Mouse (Mus musculus): Measurements from ENCODE around the gene Gm4881. TPM values are rescaled to one million over a fixed set of nuclear protein-coding genes. Genes with fewer than 3 reads are reported as not detected.
A peak's percentile ranks its signal among the peaks of the same experiment; 100 is the strongest.
"Not testable (repeated sequence)": the region's sequence is repeated elsewhere in the genome, so short reads cannot be mapped to it uniquely, and the experiment has no call there.

The Gm4881 gene
- polyA plus RNA-seq, 1 experiment from 2014 or later = 2.2 TPM

DNA sequence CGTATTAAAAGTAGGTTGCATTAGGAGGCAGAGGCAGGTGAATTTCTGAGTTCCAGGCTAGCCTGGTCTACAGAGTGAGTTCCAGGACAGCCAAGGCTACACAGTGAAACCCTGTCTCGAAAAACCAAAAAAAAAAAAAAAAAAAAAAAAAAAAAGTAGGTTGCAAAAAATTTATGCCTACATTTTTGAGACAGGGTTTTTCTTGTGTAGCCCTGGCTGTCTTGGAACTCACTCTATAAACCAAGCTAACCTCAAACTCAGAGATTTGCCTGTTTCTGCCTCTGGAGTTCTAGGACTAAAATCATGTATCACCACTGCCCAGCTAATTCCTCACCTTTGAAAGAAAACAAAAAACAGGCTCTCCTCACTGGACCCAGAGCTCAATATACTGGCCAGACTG is 48.5 kb downstream of the Gm4881 start:
- 97% methylated on average over 2 of the region's 2 CpGs for WGBS
- not testable (repeated sequence) for H3K4me3 ChIP-seq (ENCODE audit: low read depth, low read length); H3K36me3 ChIP-seq (ENCODE audit: control insufficient read depth, insufficient read depth, low read length); H3K4me2 ChIP-seq; ATAC-seq (ENCODE audit: low FRiP score); DNase-seq (ENCODE audit: low spot score, missing footprints); H3K9ac ChIP-seq (ENCODE audit: low read length); H3K27ac ChIP-seq (ENCODE audit: low read depth, low read length); H3K4me1 ChIP-seq (ENCODE audit: control insufficient read depth, insufficient read depth, low read length); H3K27me3 ChIP-seq (ENCODE audit: control insufficient read depth, insufficient read depth, low read length); H3K9me3 ChIP-seq (ENCODE audit: control insufficient read depth, low read length)

DNA sequence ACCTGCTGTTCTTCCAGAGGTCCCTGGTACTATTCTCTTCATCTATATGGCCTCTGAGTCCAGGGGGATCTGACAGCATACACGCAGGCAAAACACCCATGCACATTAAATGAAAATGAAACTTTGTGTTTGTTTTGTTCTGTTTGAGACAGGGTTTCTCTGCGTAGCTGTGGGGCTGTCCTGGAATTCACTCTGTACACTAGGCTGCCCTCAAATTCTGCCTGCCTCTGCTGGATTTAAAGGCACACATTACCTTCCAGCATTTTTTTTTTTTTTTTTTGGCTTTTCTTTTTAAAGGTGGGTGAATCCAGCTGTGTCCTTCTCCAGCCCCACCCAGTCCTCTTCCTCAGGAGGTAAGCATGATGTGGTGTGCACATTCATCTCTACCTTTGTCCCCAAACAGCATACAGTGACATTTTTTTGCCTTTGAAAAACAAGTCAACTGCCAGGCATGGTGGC is 52.1 kb downstream of the Gm4881 start:
- no peak overlapping the region for H3K4me3 ChIP-seq (ENCODE audit: low read depth, low read length)
- peaks cover 3% of the 10 kb centered on the region for H3K4me1 ChIP-seq (ENCODE audit: control insufficient read depth, insufficient read depth, low read length)
- 67% methylated on average over 2 of the region's 2 CpGs for WGBS
- no peak overlapping the region for H3K4me2 ChIP-seq
- ATAC-seq (ENCODE audit: low FRiP score) (no peak), DNase-seq (ENCODE audit: low spot score, missing footprints) (no peak)
- H3K9me3 ChIP-seq (ENCODE audit: control insufficient read depth, low read length) = no peaks in the 10 kb centered on the region
- no peaks in the 10 kb centered on the region for H3K27me3 ChIP-seq (ENCODE audit: control insufficient read depth, insufficient read depth, low read length)
- H3K27ac ChIP-seq (ENCODE audit: low read depth, low read length) = no peak overlapping the region
- no peak overlapping the region for H3K9ac ChIP-seq (ENCODE audit: low read length)
- peaks cover 19% of the 10 kb centered on the region for H3K36me3 ChIP-seq (ENCODE audit: control insufficient read depth, insufficient read depth, low read length)

DNA sequence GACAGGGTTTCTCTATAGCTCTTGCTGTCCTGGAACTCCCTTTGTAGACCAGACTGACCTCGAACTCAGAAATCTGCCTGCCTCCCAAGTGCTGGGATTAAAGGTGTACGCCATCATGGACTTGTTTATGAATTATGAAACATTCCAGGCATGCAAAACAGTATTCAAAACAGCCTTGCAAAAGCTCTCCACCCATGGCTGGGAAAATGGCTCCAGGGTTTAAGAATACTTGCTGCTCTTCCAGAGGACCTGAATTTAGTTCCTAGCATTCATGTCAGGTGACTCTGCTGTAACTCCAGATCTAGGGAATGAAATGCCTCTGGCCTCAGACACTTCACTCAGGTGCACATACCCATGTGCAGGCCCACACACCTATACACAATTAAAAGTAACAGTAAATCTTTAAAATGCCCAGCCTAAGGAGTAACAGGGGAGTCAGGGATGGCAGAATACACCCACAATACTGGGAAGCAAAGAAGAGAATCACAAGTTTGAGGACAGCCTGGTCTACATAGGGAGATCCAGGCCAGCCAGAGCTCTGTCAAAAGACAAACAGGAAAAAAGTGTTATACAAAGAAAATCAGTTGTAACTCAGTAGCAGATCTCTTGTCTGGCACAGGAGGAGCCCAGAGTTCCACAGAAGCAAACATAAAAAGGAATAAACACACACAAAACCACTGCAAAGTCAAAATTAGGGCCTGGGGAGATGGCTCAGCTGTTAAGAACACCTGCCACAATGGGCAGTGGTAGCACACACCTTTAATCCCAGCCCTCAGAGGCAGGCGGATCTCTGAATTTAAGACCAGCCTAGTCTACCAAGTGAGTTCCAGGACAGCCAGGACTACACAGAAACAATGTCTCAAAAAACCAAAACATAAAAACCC is 52.8 kb downstream of the Gm4881 start:
- H3K27me3 ChIP-seq (ENCODE audit: control insufficient read depth, insufficient read depth, low read length) = no peaks in the 10 kb centered on the region
- peaks cover 7% of the 10 kb centered on the region for H3K4me1 ChIP-seq (ENCODE audit: control insufficient read depth, insufficient read depth, low read length)
- H3K36me3 ChIP-seq (ENCODE audit: control insufficient read depth, insufficient read depth, low read length) = peaks cover 21% of the 10 kb centered on the region
- DNase-seq (ENCODE audit: low spot score, missing footprints) (peak; percentile 88), ATAC-seq (ENCODE audit: low FRiP score) (no peak)
- no peak overlapping the region for H3K4me3 ChIP-seq (ENCODE audit: low read depth, low read length)
- 78% methylated on average over 3 of the region's 3 CpGs for WGBS
- no peak overlapping the region for H3K27ac ChIP-seq (ENCODE audit: low read depth, low read length)
- H3K9ac ChIP-seq (ENCODE audit: low read length) = peak overlapping the region; percentile 12; the same call in 1 of the 2 replicates
- no peak overlapping the region for H3K4me2 ChIP-seq
- no peaks in the 10 kb centered on the region for H3K9me3 ChIP-seq (ENCODE audit: control insufficient read depth, low read length)

DNA sequence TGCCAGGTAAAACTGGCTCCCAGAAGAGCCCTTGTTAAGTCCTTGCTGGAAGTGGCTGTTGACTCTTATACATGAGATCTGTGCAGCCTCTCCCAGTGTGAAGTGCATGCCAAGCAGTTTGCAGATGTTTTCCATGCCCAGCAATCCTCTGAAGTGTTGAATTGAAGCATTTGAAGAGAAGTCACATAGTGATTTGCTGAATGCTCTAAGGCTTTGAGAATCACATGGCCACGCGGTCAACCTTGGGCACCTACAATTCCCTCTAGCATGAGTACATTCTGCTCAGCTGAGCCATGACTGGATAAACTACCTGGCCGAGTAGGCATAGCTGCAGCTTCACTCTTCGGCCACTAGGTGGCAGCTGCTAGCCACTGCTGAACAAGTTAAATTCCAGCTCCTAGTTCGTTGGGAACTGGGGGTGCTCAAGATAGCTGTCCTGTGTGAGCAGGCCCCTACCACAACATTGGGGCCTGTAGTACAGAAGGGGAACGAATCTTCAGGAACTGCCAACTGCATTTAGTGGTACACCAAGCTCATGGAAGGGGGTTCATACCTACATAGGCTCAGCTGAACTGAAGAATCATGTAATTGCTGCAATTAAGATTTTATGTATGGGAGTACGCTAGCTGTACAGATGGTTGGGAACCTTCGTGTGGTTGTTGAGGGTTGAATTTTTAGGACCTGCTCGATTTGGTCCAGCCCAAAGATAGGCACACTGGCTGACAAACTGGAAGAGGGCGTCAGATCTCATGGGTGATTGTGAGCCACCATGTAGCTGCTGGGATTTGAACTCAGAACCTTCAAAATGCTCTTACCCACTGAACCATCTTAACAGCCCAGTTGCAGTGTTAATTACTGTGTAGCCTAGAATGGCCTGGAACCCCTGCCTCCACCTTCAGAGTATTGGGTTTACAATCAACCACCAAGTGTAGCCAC is 53.7 kb downstream of the Gm4881 start:
- peaks cover 16% of the 10 kb centered on the region for H3K4me1 ChIP-seq (ENCODE audit: control insufficient read depth, insufficient read depth, low read length)
- no peak overlapping the region for H3K4me2 ChIP-seq
- peaks cover 23% of the 10 kb centered on the region for H3K36me3 ChIP-seq (ENCODE audit: control insufficient read depth, insufficient read depth, low read length)
- 32% methylated on average over 10 of the region's 10 CpGs for WGBS
- H3K9ac ChIP-seq (ENCODE audit: low read length) = no peak overlapping the region
- H3K27ac ChIP-seq (ENCODE audit: low read depth, low read length) = no peak overlapping the region; the same call in 1 of the 2 replicates
- no peak overlapping the region for H3K4me3 ChIP-seq (ENCODE audit: low read depth, low read length)
- no peaks in the 10 kb centered on the region for H3K27me3 ChIP-seq (ENCODE audit: control insufficient read depth, insufficient read depth, low read length)
- DNase-seq (ENCODE audit: low spot score, missing footprints) = peak; percentile 97
- H3K9me3 ChIP-seq (ENCODE audit: control insufficient read depth, low read length) = no peaks in the 10 kb centered on the region
- ATAC-seq (ENCODE audit: low FRiP score) = peak; percentile 60

GRCm38 (mm10) chr7:24889431-24890220 is 54.7 kb downstream of the Gm4881 start:
- Histone ChIP-seq H3K9me3 (ENCODE audit: control insufficient read depth, low read length) (no peaks in the 10 kb centered on the region), H3K27me3 (ENCODE audit: control insufficient read depth, insufficient read depth, low read length) (no peaks in the 10 kb centered on the region), H3K4me3 (ENCODE audit: low read depth, low read length) (no peak overlapping the region), H3K27ac (ENCODE audit: low read depth, low read length) (no peak overlapping the region; the same call in 1 of the 2 replicates), H3K4me1 (ENCODE audit: control insufficient read depth, insufficient read depth, low read length) (peaks cover 21% of the 10 kb centered on the region), H3K4me2 (no peak overlapping the region), H3K36me3 (ENCODE audit: control insufficient read depth, insufficient read depth, low read length) (peaks cover 23% of the 10 kb centered on the region), H3K9ac (ENCODE audit: low read length) (no peak overlapping the region)
- peak; percentile 82 for DNase-seq (ENCODE audit: low spot score, missing footprints)
- peak; percentile 17; the same call in 1 of the 2 replicates for ATAC-seq (ENCODE audit: low FRiP score)
- 85% methylated on average over 6 of the region's 6 CpGs for WGBS

- DNase-seq (ENCODE audit: low spot score, missing footprints) (peak; percentile 81), ATAC-seq (ENCODE audit: low FRiP score) (no peak)
- Histone ChIP-seq H3K4me3 (ENCODE audit: low read depth, low read length) (no peak overlapping the region), H3K4me2 (no peak overlapping the region; the same call in 1 of the 2 replicates), H3K27me3 (ENCODE audit: control insufficient read depth, insufficient read depth, low read length) (no peaks in the 10 kb centered on the region), H3K9me3 (ENCODE audit: control insufficient read depth, low read length) (no peaks in the 10 kb centered on the region), H3K36me3 (ENCODE audit: control insufficient read depth, insufficient read depth, low read length) (peaks cover 23% of the 10 kb centered on the region), H3K27ac (ENCODE audit: low read depth, low read length) (no peak overlapping the region), H3K9ac (ENCODE audit: low read length) (peak overlapping the region; percentile 10; the same call in 1 of the 2 replicates), H3K4me1 (ENCODE audit: control insufficient read depth, insufficient read depth, low read length) (peaks cover 21% of the 10 kb centered on the region)
- 78% methylated on average over 4 of the region's 4 CpGs for WGBS
Observed at GRCm38 (mm10) chr7:24887096-24887495, 57.2 kb downstream of the Gm4881 start.

DNA sequence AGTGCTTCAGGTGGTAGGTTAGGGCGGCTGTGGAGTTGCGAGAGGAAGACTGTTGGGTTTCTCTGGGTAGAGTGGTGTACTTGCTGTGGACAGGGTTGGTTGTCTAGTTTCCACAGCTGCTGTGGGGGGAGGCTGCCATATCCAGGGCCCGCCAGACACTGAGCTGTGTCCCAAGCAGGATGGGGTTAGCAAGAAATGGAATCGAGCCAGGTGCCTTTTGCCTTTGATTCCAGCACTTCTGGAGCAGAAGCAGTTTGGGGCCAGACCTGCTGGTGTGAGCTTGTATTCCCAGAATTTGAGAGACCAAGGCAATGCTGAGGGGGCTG is 58.0 kb downstream of the Gm4881 start:
- ATAC-seq (ENCODE audit: low FRiP score) (no peak), DNase-seq (ENCODE audit: low spot score, missing footprints) (peak; percentile 62)
- WGBS = 68% methylated on average over 4 of the region's 4 CpGs
- peaks cover 21% of the 10 kb centered on the region for H3K4me1 ChIP-seq (ENCODE audit: control insufficient read depth, insufficient read depth, low read length)
- no peaks in the 10 kb centered on the region for H3K9me3 ChIP-seq (ENCODE audit: control insufficient read depth, low read length)
- H3K27ac ChIP-seq (ENCODE audit: low read depth, low read length) = no peak overlapping the region
- H3K4me3 ChIP-seq (ENCODE audit: low read depth, low read length) = peak overlapping the region; percentile 100
- H3K27me3 ChIP-seq (ENCODE audit: control insufficient read depth, insufficient read depth, low read length) = no peaks in the 10 kb centered on the region
- H3K36me3 ChIP-seq (ENCODE audit: control insufficient read depth, insufficient read depth, low read length) = peaks cover 23% of the 10 kb centered on the region
- H3K9ac ChIP-seq (ENCODE audit: low read length) = peak overlapping the region; percentile 100
- H3K4me2 ChIP-seq = peak overlapping the region; percentile 80

DNA sequence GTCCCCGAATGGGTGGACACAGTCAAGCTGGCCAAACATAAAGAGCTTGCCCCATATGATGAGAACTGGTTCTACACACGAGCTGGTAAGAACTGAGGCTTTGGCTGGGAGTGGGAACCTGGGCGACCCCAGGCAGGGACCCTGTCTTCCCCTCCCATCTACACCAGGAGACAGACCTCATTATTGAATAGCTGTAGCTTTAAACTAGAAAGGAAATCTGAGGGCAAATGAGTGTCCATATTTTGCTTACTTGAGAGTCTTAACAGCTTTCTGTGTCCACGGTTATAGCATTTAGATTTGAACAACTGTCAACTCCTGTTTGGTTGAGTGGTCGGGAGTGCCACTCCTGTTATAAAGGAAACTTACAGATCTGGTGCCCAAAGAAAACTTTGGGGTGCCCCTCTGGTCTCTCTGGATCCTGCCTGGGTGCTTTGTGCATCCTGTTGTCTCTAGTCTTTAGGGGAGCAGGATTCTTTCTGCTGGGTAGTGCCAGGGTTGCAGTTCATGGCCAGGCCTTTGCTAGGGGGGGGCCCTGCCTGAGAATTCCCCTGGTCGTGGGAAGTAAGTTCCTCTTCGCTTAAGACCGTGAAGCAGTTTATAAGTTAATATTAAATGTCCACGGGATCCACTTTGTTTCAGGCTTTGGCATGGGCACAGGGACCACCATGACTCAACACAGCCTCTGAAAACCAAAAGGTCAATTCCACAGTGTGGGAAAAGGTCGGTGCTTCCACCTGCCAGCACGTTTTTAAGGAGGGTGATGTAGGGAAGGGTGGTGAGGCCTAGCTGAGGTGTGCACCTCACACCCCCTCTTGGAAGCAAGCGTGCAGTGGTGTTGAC is 58.6 kb downstream of the Gm4881 start:
- Histone ChIP-seq H3K27me3 (ENCODE audit: control insufficient read depth, insufficient read depth, low read length) (no peaks in the 10 kb centered on the region), H3K9ac (ENCODE audit: low read length) (peak overlapping the region; percentile 100), H3K4me1 (ENCODE audit: control insufficient read depth, insufficient read depth, low read length) (peaks cover 21% of the 10 kb centered on the region), H3K9me3 (ENCODE audit: control insufficient read depth, low read length) (no peaks in the 10 kb centered on the region), H3K27ac (ENCODE audit: low read depth, low read length) (0 out of 2 replicates have a peak overlapping the region, but pooled peaks have one; percentile 14), H3K4me3 (ENCODE audit: low read depth, low read length) (peak overlapping the region; percentile 100), H3K36me3 (ENCODE audit: control insufficient read depth, insufficient read depth, low read length) (peaks cover 20% of the 10 kb centered on the region), H3K4me2 (peak overlapping the region; percentile 80)
- peak; percentile 61 for DNase-seq (ENCODE audit: low spot score, missing footprints)
- ATAC-seq (ENCODE audit: low FRiP score) = no peak
- WGBS = 42% methylated on average over 12 of the region's 12 CpGs

All from midbrain, embryonic 11.5 days (tissue).